Mouse (Mus musculus) intestine, embryonic 14.5 days (tissue): ENCODE results near the gene Nfkbiz. TPM values are rescaled to one million over a fixed set of nuclear protein-coding genes. Genes with fewer than 3 reads are reported as not detected.

ENCODE experiments used
- ATAC-seq: fragments of 200-750 bp; cut with Nextera tagmentation; replicated peaks from 2 replicates; pipeline ENCODE4 v1.8.0; 2017; ENCODE audit warnings: low read depth, moderate number of reproducible peaks, moderate TSS enrichment, moderate library complexity; ENCODE audit not compliant: low FRiP score, low TSS enrichment
- DNase-seq: peaks from one replicate; pipeline ENCODE4 v3.0.0-alpha.2; 2018; ENCODE audit warnings: low spot score
- H3K27ac ChIP-seq: fragments of 300-500 bp; sonication (generic); 2 replicates; pipeline ENCODE4 v1.5.1; 2014; ENCODE audit warnings: low read depth, mild to moderate bottlenecking, control low read depth
- H3K27me3 ChIP-seq: fragments of 300-500 bp; sonication (generic); replicated peaks from 2 replicates; pipeline ENCODE4 v1.6.1; 2014; ENCODE audit warnings: low read length, control low read depth; ENCODE audit not compliant: control insufficient read depth, insufficient read depth
- H3K36me3 ChIP-seq: fragments of 300-500 bp; sonication (generic); 2 replicates; pipeline ENCODE4 v1.6.1; 2014; ENCODE audit warnings: low read length, control low read depth; ENCODE audit not compliant: control insufficient read depth, insufficient read depth
- H3K4me1 ChIP-seq: fragments of 300-500 bp; sonication (generic); replicated peaks from 2 replicates; pipeline ENCODE4 v1.6.1; 2014; ENCODE audit warnings: low read length, control low read depth, mixed read lengths; ENCODE audit not compliant: control insufficient read depth, insufficient read depth
- H3K4me2 ChIP-seq: fragments of 300-500 bp; sonication (generic); 2 replicates; pipeline ENCODE4 v1.6.1; 2014; ENCODE audit warnings: low read length
- H3K4me3 ChIP-seq: fragments of 300-500 bp; sonication (generic); 2 replicates; pipeline ENCODE4 v1.5.1; 2014; ENCODE audit warnings: low read depth, low read length, control low read depth, mixed read lengths
- H3K9ac ChIP-seq: fragments of 300-500 bp; sonication (generic); 2 replicates; pipeline ENCODE4 v1.6.1; 2014; ENCODE audit warnings: mild to moderate bottlenecking, low read length
- H3K9me3 ChIP-seq: fragments of 300-500 bp; sonication (generic); 2 replicates; pipeline ENCODE4 v1.6.1; 2016; ENCODE audit warnings: low read length, control low read depth; ENCODE audit not compliant: control insufficient read depth
- WGBS: fragments of 180-500 bp; shearing (Covaris S2); extraction: QIAGEN DNeasy Blood & Tissue Kit; methylation state at CpG from one replicate; pipeline ENCODE4 v1.1.7; 2014; 5-methylcytosine and 5-hydroxymethylcytosine counted together
- polyA plus RNA-seq: library from polyadenylated mRNA; unstranded; fragments of >200 nt; fragmentation: Nextera tagmentation; extraction: Ambion mirVana; gene quantifications from 2 replicates; pipeline ENCODE4 v1.2.1, GENCODE M21; 2014

Gene Nfkbiz
- polyA plus RNA-seq, 1 experiment from 2014 or later = 10.8 TPM

DNA sequence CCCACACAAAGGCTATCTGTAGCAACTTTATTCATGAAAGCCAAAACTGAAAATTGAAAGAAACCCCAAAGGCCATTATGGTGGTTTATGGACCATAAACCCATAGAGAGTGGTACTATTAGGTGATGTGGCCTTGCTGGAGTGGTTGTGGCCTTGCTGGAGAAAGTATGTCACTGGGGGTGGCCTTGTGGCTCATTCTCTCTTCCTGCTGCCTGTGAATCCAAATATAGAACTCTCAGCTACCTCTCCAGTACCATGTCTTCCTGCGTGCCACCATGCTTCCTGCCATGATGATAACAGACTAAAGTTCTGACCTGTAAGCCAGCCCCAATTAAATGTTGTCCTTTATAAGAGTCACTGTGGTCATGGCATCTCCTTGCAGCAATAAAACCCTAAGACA lies 33.9 kb downstream of the Nfkbiz start:
- H3K4me3 ChIP-seq = no peak overlapping the region
- no peak overlapping the region for H3K9ac ChIP-seq
- no peak overlapping the region for H3K4me2 ChIP-seq
- WGBS = 100% methylated on average over 1 of the region's 1 CpGs
- H3K4me1 ChIP-seq = no peaks in the 10 kb centered on the region
- ATAC-seq (no peak), DNase-seq (no peak)
- no peaks in the 10 kb centered on the region for H3K27me3 ChIP-seq
- H3K9me3 ChIP-seq = no peaks in the 10 kb centered on the region
- no peaks in the 10 kb centered on the region for H3K36me3 ChIP-seq
- no peak overlapping the region for H3K27ac ChIP-seq

DNA sequence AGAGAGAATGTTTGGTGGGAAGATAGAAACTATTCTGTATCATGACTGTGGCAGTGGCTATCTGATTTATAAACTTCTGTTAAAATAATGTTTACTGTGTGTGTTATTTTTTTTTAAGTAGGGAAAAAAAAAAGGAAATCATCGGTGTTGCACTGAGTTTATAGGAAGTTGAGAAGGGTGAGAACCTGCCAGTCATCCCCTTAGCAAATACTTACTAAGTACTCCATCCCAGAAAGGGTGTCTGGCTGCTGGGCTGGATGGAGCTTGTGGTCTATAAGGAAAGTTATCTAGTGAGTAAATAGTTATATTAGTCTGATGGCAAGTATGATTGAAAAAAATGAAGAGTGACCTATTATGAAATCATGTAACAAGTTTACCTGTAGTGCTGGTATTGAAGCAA lies 37.1 kb downstream of the Nfkbiz start:
- no peaks in the 10 kb centered on the region for H3K4me1 ChIP-seq
- H3K27me3 ChIP-seq = no peaks in the 10 kb centered on the region
- no peak overlapping the region for H3K4me3 ChIP-seq
- 76% methylated on average over 1 of the region's 1 CpGs for WGBS
- H3K9me3 ChIP-seq = no peaks in the 10 kb centered on the region
- H3K36me3 ChIP-seq = no peaks in the 10 kb centered on the region
- ATAC-seq = no peak
- DNase-seq = no peak
- H3K4me2 ChIP-seq = no peak overlapping the region
- H3K9ac ChIP-seq = no peak overlapping the region
- H3K27ac ChIP-seq = no peak overlapping the region

DNA sequence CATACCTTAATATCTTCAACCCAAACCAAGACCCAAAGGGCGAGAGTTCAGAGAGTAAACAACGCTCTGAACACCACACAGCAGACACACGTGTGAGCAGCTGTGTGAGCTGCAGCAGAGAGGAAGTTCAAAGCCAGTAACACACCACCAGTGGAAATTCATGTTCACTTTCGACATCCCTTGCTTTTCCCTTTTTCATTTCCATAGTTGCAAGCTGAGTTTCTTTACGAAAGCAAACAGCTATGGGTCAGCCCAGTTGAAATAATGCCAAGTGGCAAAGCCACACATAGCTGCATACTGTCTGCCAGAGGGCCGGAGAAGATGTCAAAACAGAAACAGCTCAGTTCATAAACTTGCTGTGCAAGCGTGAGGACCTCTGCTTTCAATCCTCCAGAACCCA lies 39.9 kb downstream of the Nfkbiz start:
- Histone ChIP-seq H3K27ac (no peak overlapping the region), H3K4me2 (no peak overlapping the region), H3K4me1 (no peaks in the 10 kb centered on the region), H3K27me3 (no peaks in the 10 kb centered on the region), H3K9ac (no peak overlapping the region), H3K9me3 (no peaks in the 10 kb centered on the region), H3K36me3 (no peaks in the 10 kb centered on the region), H3K4me3 (no peak overlapping the region)
- DNase-seq (no peak), ATAC-seq (no peak)
- WGBS = 52% methylated on average over 7 of the region's 7 CpGs

DNA sequence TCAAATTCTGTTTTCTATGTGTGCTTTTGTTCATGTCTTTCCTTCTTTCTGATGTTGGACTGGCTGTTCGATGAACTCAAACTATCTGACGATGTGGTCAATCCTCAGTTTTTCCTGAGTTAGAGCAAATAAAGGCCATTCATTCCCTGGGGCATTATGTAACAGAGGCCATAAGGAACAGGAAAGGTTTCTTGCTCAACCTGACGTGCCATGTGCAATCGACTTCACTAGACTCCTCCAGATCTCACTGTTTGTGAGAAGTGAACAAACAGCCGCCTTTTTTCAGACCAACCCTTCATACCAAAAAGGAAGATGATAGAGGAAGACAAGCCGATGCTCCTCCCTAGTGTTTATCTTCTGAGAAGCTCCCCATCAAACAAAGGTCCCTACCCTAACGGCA lies 48.4 kb downstream of the Nfkbiz start:
- Histone ChIP-seq H3K4me3 (no peak overlapping the region), H3K27me3 (no peaks in the 10 kb centered on the region), H3K27ac (no peak overlapping the region), H3K4me1 (no peaks in the 10 kb centered on the region), H3K36me3 (no peaks in the 10 kb centered on the region), H3K9me3 (no peaks in the 10 kb centered on the region), H3K9ac (no peak overlapping the region), H3K4me2 (no peak overlapping the region)
- ATAC-seq (no peak), DNase-seq (no peak)
- 84% methylated on average over 7 of the region's 7 CpGs for WGBS

DNA sequence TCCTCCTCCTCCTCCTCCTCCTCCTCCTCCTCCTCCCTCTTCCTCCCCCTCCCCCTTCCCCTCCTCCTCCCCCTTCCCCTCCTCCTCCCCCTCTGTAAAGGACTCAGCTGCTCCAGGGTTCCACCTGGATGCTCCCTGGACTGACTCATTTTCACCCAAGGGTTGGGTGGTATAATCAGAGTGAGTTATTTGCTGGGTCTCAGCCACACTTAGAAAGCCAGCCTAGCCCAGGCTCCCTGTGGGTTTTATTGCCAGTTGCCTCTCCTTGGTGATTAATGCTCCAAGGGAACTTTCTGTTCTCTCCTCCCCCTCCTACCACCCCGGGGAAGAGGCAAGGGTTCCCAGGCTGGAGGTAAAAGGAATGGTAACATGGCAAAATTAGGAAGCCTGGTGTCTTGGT lies 49.4 kb downstream of the Nfkbiz start:
- no peak for DNase-seq
- no peak for ATAC-seq
- WGBS = 6% methylated on average over 1 of the region's 1 CpGs

DNA sequence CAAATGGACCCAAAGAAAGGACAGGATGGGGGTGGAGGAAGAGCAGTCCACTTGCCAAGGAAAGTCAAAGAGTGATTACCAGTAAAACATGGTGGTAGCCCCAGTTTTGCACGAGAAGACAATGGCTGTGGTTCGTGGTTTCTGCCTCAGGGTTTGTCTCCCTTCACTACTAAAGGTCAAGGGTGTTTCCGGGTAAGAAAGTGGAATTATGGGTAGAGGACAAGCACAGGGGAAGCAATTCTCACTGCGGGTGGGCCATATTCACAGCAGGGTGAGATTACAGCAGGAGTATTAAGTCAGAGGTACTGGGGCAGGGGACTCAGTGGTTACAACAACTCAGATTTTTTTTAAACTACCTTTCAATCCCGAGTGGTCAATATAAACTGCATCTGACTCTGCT lies 50.0 kb downstream of the Nfkbiz start:
- H3K4me2 ChIP-seq = no peak overlapping the region
- H3K27me3 ChIP-seq = no peaks in the 10 kb centered on the region
- H3K9me3 ChIP-seq = no peaks in the 10 kb centered on the region
- no peak overlapping the region for H3K9ac ChIP-seq
- H3K36me3 ChIP-seq = no peaks in the 10 kb centered on the region
- ATAC-seq (no peak), DNase-seq (no peak)
- no peaks in the 10 kb centered on the region for H3K4me1 ChIP-seq
- H3K27ac ChIP-seq = no peak overlapping the region
- no peak overlapping the region for H3K4me3 ChIP-seq
- 77% methylated on average over 5 of the region's 5 CpGs for WGBS

More for the DNA sequence above, 49.4 kb downstream of the Nfkbiz start:
- no peaks in the 10 kb centered on the region for H3K4me1 ChIP-seq
- no peak overlapping the region for H3K4me2 ChIP-seq
- no peaks in the 10 kb centered on the region for H3K36me3 ChIP-seq
- H3K9ac ChIP-seq = no peak overlapping the region
- H3K27ac ChIP-seq = no peak overlapping the region
- no peaks in the 10 kb centered on the region for H3K27me3 ChIP-seq
- no peaks in the 10 kb centered on the region for H3K9me3 ChIP-seq
- H3K4me3 ChIP-seq = no peak overlapping the region

DNA sequence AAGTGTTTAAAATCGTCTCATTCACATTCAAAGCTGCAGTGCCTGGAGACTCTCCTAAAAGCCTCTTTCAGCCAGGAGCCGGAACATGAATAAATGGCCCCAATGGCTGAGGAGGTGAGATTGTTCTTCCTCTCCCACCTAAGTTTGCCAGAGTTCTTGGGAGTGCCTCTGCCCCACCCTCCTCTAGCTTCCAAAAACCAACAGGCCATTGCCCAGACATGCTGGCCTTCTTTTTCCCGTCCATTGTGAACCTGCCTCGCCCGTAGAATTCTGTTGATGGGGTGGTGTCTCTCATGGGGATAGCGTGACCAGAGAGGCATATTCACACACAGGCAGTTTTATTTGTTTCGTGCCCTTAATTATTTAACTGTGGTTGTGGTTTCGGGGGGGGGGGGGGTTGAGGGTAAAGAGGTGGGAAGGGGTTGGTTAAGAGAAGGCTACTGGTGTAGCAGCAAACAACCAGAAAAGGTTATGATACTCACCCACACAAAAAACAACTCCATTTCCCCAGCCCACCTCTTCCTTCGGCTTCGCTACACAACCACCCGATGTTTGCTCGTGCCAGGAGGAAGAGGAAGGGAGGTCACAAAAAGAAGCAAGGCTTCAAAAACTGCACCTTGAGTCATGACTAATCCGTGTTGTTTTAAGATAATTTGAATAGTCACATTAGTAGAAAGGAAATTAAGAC lies 51.2 kb downstream of the Nfkbiz start:
- Histone ChIP-seq H3K9ac (no peak overlapping the region), H3K4me1 (no peaks in the 10 kb centered on the region), H3K4me2 (no peak overlapping the region), H3K36me3 (no peaks in the 10 kb centered on the region), H3K4me3 (no peak overlapping the region), H3K27me3 (no peaks in the 10 kb centered on the region), H3K9me3 (no peaks in the 10 kb centered on the region), H3K27ac (no peak overlapping the region)
- no peak for ATAC-seq
- WGBS = 92% methylated on average over 13 of the region's 13 CpGs
- DNase-seq = no peak

DNA sequence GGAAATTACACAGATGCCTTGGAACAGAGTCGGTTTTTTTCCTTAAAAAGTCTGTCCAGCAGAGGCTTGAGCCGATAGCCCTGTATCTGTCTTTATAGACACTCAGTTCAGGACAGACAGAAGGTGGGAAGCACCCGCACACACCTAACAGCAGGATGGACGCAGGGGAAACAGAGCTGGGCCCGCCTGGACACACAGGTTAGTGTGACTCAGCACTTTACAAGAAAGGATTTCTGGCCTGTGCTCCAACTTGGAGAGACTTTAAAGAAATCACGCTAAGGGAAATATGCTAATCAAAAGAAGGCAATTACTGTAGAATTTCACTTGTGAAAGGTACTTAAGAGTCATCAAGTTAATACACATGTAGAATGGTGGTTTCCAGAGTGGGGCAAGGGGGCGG lies 54.3 kb downstream of the Nfkbiz start:
- H3K4me1 ChIP-seq = 0 out of 2 replicates have a peak, but pooled peaks cover 5% of the 10 kb centered on the region
- no peak overlapping the region for H3K4me3 ChIP-seq
- H3K27me3 ChIP-seq = no peaks in the 10 kb centered on the region
- ATAC-seq = no peak
- H3K9me3 ChIP-seq = no peaks in the 10 kb centered on the region
- no peak overlapping the region for H3K9ac ChIP-seq
- no peak overlapping the region for H3K4me2 ChIP-seq
- WGBS = 72% methylated on average over 7 of the region's 7 CpGs
- H3K27ac ChIP-seq = no peak overlapping the region
- H3K36me3 ChIP-seq = no peaks in the 10 kb centered on the region
- DNase-seq = no peak

DNA sequence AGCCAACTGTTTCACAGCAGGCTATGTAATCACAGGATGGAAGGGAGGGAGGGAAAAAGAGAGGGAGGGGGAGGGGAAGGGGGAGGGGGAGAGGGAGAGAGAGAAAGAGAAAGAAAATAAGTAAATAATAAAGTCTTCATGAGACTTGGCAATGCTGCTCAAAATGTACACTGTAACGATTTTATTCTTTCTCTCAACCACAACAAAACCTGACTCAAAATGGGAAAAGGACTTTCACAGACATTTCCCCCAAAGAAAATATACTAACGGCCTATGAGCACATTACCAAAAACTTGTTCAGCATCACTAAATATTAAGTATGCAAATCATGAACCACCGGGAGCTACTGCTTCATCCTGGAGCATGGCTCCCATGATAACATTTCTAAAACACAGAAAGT lies 54.8 kb downstream of the Nfkbiz start:
- Histone ChIP-seq H3K9me3 (no peaks in the 10 kb centered on the region), H3K9ac (no peak overlapping the region), H3K27ac (no peak overlapping the region), H3K4me1 (0 out of 2 replicates have a peak, but pooled peaks cover 5% of the 10 kb centered on the region), H3K27me3 (no peaks in the 10 kb centered on the region), H3K4me2 (no peak overlapping the region), H3K4me3 (no peak overlapping the region), H3K36me3 (no peaks in the 10 kb centered on the region)
- ATAC-seq (no peak), DNase-seq (no peak)
- WGBS = 75% methylated on average over 3 of the region's 3 CpGs
